Mouse (Mus musculus) ovary, adult 18-20 months (tissue): ENCODE measurements at regions not wholly inside any gene's neighbourhood (a gene's known extent, or its start where the extent isn't known, plus 50 kb on each side); places are given as distances from the start of the nearest gene placed in this dataset.

Source experiments
- DNase-seq: peaks from one replicate; pipeline ENCODE4 v3.0.0; 2022; ENCODE audit warnings: low spot score, mixed read lengths

- no peak for DNase-seq
Measured at GRCm38 (mm10) chr1:129219098-129219497, 54.0 kb upstream of the Thsd7b start.

GRCm38 (mm10) chr1:129208806-129209205 is 64.3 kb upstream of the Thsd7b start:
- no peak for DNase-seq

- no peak for DNase-seq
Measured at GRCm38 (mm10) chr1:129208406-129208805, 64.7 kb upstream of the Thsd7b start.

- DNase-seq = no peak
Measured at GRCm38 (mm10) chr1:129207674-129208073, 65.4 kb upstream of the Thsd7b start.

- no peak for DNase-seq
Measured at GRCm38 (mm10) chr1:129180174-129180759, 92.8 kb upstream of the Thsd7b start.

- DNase-seq = no peak
Measured at GRCm38 (mm10) chr1:129169936-129170335, 103.2 kb upstream of the Thsd7b start.

GRCm38 (mm10) chr1:129150643-129151042 is 122.5 kb upstream of the Thsd7b start:
- no peak for DNase-seq

- no peak for DNase-seq
Measured at GRCm38 (mm10) chr1:129148733-129149388, 124.2 kb upstream of the Thsd7b start.

- DNase-seq = no peak
Measured at GRCm38 (mm10) chr1:129146395-129147094, 126.6 kb upstream of the Thsd7b start.

- no peak for DNase-seq
Measured at GRCm38 (mm10) chr1:129138783-129139182, 134.3 kb upstream of the Thsd7b start.

- no peak for DNase-seq
Measured at GRCm38 (mm10) chr1:129106961-129107557, 166.0 kb upstream of the Thsd7b start.

GRCm38 (mm10) chr1:129100997-129101396 is 172.1 kb upstream of the Thsd7b start:
- DNase-seq = no peak

- DNase-seq = no peak
Measured at GRCm38 (mm10) chr1:129078274-129078673, 194.8 kb upstream of the Thsd7b start.

GRCm38 (mm10) chr1:129057182-129057581 is 215.9 kb upstream of the Thsd7b start:
- no peak for DNase-seq

GRCm38 (mm10) chr1:129055252-129055651 is 217.8 kb upstream of the Thsd7b start:
- DNase-seq = no peak

GRCm38 (mm10) chr1:129033707-129034106 is 239.4 kb upstream of the Thsd7b start:
- no peak for DNase-seq

GRCm38 (mm10) chr1:129005899-129006298 is 267.2 kb upstream of the Thsd7b start:
- no peak for DNase-seq

- DNase-seq = no peak
Measured at GRCm38 (mm10) chr1:129002286-129002685, 270.8 kb upstream of the Thsd7b start.

GRCm38 (mm10) chr1:129001766-129002165 is 271.3 kb upstream of the Thsd7b start:
- no peak for DNase-seq

GRCm38 (mm10) chr1:128999741-129000517 is 273.2 kb upstream of the Thsd7b start:
- DNase-seq = no peak

GRCm38 (mm10) chr1:128994655-128995054 is 278.4 kb upstream of the Thsd7b start:
- no peak for DNase-seq

GRCm38 (mm10) chr1:128983411-128983810 is 289.7 kb upstream of the Thsd7b start:
- no peak for DNase-seq
